Mouse (Mus musculus) gastrocnemius, postnatal 10 days (tissue): Measurements from ENCODE around the gene Prss32. TPM values are rescaled to one million over a fixed set of nuclear protein-coding genes. Genes with fewer than 3 reads are reported as not detected.

Source experiments
- DNase-seq: peaks from one replicate; pipeline ENCODE4 v3.0.0; 2021; ENCODE audit warnings: mixed read lengths
- long read RNA-seq, 2 experiments: library from polyadenylated mRNA; stranded (forward); transcript quantifications; one replicate each; pipeline ENCODE4 v2.0.0; 2021
- total RNA-seq, 2 experiments: library from RNA; stranded (reverse); gene quantifications; 2 replicates each; pipeline ENCODE4 v1.2.3; 2021

Gene Prss32
- not detected for total RNA-seq
- long read RNA-seq, experiment 1, result 0 reads
- long read RNA-seq, experiment 2, result 0 reads

DNA sequence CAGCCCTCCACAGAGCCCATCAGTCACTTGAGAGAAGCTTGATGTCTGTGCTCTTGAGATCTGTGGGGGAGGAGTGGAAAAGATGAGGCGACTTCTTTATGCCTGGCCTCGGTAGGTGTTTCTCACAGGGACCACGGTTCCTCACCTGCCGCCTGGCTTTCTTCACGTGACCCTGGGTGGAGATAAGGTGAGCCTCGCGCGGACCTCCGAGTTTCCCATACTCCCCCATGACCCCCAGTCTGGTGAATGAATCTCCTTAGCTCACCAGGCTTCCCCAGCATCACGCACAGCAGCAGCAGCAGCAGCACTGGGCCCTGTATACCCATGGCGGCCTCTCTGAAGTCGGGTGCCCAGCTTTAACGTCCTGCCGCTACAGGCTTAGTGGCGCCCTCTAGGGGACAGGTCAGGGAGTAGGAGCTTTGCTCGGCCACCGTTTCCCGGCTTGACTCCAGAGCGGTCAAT lies at the start of gene Prss32, which contains the start of gene Prss41:
Gene Prss32 (plus strand): TSS at position 44 of the 462 bp plus-strand sequence.
Gene Prss41 (minus strand): TSS at position 361 of the 462 bp plus-strand sequence.
- DNase-seq, result peak; percentile 68

DNA sequence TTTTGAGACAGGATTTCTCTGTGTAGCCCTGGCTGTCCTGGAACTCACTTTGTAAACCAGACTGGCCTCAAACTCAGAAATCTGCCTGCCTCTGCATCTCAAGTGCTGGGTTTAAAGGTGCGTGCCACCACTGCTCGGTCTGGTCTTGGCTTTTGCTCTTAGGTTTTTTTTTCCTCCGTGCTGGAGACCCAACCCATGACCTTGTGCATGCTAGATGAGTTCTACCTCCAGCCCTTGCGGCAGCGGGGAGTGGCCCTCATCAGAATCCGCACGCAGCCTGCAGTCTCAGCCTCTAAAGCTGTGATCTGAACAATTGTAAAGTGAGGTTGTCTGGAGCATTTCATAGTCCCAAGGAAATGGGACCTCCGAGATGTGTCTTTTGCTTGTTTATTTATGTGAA lies 48.3 kb upstream of the Prss32 start:
- DNase-seq, result no peak

DNA sequence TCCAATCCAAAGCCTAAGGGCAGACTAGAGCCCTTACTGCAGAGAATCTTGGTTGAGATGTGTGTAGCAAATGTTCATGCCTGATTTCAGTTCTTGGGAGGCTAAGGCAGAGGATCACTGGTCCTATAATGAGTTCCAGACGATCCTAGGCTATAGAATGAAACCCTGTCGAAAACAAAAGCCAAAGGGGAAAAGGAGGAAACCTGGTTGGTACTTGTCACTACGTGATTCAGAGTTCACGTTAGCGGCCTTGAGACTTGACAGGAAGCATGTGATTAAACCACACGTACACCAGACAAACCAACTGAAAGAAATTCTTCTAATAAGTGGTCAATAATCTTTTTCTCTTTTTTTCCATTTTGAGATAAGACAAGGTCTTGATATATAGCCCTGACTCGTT lies 46.3 kb upstream of the Prss32 start:
- no peak for DNase-seq

DNA sequence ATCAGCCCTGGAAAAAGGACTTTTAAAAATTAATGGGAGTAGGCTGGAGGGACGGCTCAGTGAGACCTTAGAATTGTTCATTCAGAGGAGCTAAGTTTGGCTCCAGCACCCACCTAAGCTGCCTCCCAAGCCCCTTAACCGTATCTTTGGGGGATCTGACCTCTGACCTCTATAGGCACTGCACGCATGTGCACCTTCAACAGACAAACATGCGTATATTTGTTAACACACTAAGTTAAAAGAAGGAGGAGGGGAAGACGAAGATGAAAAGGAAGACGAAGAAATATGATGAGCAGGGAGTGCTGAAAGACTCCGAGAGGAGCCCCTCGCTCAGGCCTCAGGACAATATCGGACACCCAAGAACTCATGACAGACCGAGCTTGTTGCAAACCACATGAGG lies 42.0 kb upstream of the Prss32 start:
- no peak for DNase-seq

DNA sequence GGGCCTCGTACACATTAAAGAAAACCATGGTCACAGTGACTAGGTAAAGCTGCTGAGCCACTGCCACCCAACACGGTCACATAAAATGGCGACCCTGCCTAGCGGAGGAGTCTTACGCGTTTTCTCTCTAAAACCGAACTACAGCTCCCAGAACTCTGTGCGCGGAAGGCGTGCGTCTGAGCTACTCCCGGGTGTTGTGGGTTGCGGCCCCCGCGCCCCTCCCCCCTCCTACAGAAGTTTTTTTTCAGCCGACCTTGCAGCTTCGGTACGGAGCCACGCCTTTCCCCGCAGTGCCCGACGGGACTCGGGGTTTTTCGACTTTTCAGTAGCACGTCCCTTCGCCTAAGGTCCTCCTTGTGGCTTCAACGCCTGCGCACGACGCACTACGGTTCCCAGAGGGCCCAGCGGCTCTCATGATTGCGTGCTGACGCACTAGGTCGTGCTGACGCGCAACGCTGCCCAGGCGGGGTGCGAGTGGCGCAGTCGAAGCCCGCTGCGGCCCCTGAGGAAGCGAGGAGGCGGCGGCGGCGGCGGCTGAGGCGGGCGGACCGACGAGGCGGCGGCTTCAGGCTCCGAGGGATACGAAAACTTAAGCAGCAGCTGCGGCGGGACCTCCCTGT lies 40.8 kb upstream of the Prss32 start:
- peak; percentile 93 for DNase-seq

DNA sequence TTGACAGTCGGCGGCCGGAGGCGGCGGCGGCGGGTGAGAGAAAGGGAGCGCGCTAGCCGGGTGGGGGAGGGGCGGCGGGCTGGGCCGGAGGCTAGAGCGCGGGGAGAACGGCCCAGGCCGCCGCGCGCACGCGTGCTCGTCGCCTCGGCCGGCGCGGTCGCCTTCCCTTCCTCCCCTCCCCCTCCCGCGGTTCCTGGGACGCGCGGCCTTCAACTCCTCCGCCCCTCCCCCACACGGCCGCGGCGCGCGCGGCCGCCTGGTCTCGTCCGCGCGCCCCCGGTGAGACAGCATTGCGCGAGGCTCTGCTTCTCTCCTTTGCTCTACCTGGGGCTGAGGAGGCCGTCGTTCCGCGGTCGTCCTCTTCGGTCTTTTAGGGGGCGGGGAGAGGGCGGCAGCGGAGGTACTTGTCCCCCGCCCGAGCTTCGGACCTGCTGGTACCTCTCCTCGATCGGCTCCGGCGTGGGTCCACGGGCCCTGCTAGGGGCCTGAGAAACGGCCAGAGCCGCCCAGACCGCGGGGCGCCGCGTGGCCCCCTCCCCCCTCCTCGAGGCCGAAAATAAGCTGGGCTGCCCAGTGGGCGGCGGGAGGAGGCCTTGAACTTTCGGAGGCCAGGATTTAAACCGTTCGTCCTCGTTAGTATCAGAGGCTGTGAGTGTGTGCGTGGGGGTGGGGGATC lies 40.2 kb upstream of the Prss32 start:
- peak; percentile 86 for DNase-seq

DNA sequence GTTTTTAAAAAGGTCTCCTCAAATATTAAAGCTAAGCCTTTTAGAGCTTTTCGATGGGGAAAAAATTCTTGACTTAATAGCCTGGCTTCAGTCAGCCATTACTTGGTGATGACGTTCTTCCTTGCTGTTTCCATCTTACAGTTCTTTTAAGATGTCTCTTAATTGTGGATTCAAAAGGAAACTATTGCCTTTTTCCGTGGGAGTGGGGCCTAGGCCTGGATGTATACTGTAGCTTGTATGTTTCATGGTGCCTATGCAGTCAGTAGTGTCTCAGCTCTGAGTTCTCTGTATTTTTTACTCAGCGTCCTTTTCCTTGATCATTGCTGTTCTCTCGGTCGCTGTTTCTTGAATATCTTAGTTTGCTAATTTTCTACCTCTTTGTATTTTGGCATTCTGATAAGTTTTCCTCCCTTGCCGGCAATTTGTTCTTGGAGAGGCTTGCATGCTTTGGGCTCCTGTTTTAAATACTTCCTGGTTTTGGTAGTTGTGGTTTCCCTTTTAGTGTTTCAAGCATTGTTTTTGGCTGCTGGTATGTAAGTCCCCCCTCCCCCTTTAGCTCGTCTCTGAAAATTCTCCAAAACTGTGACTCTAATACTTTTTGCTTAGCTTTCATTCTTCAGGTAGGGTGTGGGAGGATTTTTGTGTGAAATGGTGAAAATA lies 39.1 kb upstream of the Prss32 start:
- DNase-seq, result no peak

DNA sequence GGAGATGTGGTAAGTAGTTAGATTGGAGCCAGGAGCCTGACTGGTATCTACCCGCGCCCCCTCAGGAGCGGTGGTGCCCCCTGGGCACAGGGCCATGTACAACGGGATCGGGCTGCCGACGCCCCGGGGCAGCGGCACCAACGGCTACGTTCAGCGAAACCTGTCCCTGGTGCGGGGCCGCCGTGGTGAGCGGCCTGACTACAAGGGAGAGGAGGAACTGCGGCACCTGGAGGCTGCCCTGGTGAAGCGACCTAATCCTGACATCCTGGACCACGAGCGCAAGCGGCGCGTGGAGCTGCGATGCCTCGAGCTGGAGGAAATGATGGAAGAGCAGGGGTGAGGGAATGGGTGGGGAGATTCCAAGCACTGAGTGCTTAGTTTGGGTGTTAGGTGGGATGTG lies 36.8 kb upstream of the Prss32 start:
- DNase-seq, result peak; percentile 20

DNA sequence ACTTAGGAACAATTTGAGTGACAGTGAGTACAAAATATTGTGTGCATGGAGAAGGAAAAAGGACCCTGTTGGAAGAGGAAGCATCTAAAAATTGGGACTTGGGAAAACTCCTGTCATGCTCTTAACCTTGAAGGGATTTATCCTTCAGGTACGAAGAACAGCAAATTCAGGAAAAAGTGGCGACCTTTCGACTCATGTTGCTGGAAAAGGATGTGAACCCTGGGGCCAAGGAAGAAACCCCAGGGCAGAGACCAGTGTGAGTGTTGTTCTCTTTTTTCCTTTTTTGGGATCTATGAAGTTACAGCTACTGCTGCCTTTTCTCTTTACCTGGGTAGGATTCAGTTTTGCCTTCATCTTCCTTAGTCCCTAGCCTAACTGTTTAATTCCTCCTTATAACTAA lies 35.7 kb upstream of the Prss32 start:
- DNase-seq, result no peak

DNA sequence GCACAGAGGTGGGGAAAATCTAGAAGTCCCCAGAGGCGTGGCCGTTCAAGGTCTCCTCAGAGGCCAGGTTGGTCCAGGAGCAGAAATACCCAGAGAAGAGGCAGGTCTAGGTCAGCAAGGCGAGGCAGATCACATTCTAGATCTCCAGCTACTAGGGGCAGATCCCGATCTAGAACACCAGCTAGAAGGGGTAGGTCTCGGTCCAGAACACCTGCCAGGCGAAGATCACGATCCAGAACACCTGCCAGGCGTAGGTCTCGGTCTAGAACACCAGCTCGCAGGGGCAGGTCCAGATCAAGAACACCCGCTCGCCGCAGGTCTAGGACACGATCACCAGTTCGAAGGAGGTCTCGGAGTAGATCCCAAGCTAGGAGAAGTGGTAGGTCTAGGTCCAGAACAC lies 28.0 kb upstream of the Prss32 start:
- DNase-seq, result no peak

DNA sequence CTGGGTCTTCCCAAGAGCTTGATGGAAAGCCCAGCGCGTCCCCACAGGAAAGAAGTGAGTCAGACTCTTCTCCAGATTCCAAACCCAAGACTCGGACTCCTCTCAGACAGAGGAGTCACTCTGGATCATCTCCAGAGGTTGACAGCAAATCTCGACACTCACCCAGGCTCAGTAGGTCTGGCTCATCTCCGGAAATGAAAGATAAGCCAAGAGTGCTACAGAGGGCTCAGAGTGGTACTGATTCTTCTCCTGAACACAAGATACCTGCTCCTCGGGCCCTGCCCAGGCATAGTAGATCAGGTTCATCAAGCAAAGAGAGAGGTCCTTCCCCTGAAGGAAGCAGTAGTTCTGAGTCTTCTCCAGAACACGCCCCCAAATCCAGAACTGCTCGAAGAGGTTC lies 25.1 kb upstream of the Prss32 start:
- DNase-seq, result no peak

DNA sequence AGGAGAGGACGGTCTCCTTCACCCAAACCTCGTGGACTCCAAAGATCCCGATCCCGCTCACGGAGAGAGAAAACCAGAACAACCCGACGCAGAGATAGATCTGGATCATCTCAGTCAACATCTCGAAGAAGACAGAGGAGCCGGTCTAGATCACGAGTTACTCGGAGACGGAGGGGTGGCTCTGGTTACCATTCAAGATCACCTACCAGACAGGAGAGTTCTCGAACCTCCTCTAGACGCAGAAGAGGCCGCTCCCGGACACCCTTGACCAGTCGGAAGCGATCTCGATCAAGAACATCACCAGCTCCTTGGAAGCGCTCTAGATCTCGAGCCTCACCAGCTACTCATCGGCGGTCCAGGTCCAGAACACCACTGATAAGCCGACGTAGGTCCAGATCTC lies 24.4 kb upstream of the Prss32 start:
- no peak for DNase-seq

DNA sequence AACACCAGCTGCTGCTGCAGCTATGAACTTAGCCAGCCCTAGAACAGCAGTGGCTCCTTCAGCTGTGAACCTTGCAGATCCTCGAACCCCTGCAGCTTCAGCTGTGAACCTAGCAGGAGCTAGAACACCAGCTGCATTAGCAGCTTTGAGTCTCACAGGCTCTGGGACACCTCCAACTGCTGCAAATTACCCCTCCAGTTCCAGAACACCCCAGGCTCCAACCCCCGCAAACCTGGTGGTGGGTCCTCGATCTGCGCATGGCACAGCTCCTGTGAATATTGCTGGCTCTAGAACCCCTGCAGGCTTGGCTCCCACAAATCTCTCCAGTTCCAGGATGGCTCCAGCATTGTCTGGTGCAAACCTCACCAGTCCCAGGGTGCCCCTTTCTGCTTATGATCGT lies 22.9 kb upstream of the Prss32 start:
- no peak for DNase-seq

DNA sequence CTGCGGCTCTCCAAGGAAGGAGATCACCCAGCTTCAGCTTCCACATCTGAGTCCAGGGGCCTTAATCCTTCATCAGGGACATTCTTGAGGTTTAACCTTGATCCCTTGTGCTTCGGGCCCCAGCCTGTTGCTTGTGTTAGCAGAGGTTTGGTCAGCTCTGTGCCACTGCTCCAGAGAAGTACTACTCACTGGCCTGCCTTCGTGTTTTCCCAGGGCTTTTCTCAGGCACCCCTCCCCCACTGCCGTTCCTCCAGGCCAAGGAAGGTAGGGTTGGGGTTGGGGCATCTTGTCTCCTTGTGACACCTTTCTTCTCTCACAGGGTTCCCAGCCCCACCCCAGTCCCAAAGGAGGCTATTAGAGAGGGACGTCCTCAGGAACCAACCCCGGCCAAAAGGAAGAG lies 21.6 kb upstream of the Prss32 start:
- no peak for DNase-seq

DNA sequence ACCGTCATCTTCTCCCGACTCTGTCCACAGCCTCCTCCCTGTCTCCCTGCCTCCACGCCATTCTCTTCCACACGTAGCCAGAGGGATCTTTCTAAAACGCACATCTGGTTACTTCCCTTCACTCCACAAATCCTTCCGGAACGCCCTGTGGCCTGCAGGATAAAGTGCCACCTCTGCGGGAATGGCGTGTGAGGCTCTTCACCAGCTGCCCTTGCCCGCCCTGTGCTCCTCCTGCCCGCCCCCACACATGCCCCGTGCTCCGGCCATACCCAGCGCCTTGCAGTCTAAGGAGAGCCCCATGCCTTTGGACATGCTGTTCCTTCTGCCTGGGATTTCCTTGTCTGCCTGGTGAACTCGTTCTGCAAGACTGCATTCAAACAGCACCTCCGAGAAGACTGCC lies 20.6 kb upstream of the Prss32 start:
- no peak for DNase-seq

DNA sequence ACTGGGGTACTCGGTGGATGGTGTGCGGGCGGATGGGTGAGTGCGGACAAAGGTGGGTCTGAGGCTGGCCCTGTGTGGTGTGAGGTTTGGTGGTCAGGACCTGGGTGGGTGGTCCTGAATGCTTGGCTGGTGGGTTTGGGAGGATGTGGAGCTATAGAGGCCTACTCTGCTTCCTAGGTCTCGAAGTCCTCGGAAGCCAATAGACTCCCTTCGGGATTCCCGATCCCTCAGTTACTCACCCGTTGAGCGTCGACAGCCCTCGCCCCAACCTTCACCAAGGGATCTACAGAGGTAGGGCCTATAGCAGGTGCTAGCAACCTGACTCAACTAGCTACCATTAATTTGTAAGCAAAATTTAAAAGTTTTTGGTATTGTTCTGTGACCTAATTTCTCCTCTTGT lies 20.0 kb upstream of the Prss32 start:
- no peak for DNase-seq

DNA sequence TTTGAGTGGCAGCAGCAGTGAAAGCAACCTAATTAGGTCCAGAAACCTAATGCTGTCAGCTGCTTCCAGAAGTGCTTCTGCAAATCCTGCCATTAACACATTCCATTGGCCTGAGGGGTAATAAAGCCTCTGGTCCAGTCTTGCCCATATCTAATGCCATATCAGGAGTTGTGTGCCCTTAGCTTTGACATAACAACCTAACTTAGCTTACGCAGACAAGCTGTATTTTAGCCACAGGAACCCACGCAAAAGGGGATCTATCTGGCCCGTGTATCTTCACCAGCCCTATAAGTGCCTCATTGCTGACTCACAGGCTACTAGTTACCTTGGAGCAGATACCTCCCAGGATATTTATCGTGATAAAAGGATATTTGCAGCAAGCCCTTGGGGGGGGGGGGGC lies 18.1 kb upstream of the Prss32 start:
- no peak for DNase-seq

DNA sequence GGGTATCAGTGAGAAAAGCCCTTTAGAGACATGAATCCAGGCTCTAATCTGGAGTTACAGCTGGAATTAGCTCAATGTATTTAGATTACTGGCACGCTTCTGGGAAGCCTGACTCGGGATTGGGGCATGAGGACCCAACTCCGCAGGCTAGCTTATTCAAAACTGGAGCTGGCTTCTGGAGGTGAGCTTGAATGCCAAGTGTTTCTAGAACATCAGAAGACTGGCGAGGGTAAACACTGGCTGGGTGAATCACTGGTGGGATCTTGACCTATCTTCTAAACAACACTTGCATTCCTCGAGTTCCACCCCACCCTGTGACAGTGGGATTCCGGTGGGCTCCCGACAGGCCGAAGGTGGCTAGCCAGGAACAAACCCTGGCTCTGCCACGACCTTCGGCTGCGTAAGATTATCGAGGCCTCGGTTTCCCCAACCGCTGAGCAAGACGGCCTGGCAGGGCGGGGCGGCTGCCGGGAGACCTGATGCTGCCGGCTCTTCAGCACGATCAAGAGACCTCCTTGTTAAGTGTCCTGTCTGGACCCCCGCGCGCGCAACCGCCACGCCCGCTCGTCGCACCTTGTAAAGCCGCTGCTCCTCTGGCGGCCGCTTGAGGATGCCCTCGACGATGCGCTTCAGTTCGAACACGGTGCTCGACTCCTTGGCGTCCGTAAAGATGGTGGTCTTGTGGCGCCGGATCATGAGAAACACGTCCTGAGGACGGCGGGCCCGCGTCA lies 15.2 kb upstream of the Prss32 start:
- DNase-seq, result peak; percentile 47

DNA sequence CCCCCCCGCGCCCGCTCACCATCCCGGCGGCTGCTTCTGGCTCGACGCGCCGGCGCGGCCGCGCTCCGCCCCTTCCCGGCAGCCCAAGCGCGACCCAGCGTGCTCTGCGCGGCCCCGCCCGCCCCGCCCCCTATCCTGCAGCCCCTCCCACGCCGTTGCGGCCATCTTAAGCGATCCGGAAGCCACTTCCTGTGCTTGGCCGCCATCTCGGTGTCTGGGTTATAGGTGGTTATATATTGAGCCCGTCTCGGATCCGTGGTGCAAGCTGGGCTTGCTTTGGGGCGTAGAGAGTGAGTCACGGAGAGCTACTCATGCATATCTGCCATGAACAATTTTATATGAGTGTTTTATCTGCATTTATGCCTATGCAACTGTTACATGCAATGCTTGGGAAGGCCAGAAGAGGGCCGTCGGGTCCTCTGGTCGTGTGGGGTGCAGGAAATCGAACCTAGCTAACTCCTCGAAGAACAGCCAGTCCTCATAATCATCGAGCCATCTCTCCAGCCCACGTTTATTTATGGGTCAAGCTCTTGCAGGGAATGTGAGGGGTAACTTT lies 14.5 kb upstream of the Prss32 start, which contains the start of gene Elob:
Gene Elob (minus strand): TSS at position 73 of the 556 bp plus-strand sequence.
- peak; percentile 81 for DNase-seq

DNA sequence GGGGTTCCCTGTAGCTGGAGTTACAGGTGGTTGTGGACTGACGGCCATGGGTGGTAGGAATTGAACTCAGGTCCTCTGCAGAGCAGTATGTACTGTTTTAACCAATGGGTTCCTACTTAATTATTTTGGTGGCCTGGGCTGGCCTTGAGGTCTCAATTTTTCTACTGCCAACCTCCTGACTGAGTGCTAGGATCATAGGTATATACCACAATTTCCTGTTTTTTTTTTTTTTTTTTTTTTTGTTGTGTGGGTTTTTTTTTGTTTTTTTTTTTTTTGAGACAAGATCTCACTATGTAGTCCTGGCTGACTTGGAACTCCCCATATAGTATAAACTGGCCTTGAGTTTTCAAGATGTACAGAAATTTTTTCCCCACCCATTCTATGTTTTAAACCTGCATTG lies 12.5 kb upstream of the Prss32 start:
- DNase-seq, result no peak

DNA sequence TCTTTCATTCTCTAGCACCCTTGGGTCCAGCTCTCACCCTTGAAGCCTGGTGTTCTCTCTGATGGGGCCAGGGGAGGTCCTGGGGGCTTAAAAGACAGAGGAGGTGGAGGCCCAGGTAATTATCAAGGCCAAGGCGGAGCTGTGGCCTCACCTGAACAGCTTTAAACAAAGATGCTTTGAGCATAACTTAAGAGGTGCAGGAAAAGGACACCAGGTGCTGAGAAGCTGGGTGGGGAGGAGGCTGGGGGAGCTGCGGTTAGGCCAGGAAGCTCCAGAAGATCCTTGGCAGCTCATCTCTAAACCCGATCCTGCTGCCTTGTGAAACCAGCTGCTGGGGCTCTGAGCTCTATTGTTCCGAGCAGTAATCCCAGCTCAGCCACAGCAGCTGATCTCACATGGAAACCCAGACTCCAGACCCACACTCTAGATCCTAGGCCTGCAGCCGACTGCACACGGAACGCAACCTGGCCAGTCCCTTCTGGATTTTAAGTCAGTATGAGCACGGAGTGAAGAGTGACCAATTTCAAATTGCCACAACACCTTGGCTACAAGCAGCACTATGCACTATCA lies 7.6 kb upstream of the Prss32 start, which contains the start of gene Prss33:
Gene Prss33 (minus strand): TSS at position 51 of the 570 bp plus-strand sequence.
- DNase-seq, result no peak

DNA sequence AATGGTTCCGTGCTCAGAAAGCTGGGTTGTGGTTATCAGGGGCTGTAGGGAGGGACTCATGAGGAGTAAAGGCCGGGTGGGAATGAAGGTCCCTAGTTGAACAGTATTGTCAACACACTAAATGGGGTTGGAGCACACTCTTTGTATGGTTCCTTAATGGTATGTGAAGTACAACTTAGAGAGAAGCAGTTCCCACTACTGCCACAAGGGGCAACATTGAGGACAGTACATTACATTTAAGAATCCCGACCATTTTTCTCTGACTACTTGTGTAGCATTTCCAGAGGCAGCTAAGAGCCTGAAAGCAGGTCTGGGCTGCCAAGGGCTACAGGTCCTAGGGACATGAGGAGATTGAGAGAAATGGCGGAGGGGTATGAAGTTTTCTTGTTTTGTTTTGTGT lies 2.5 kb upstream of the Prss32 start:
- DNase-seq, result peak; percentile 61
